Comparison of ENCODE assay signal across 28 mouse cellular contexts in the genomic region with DNA sequence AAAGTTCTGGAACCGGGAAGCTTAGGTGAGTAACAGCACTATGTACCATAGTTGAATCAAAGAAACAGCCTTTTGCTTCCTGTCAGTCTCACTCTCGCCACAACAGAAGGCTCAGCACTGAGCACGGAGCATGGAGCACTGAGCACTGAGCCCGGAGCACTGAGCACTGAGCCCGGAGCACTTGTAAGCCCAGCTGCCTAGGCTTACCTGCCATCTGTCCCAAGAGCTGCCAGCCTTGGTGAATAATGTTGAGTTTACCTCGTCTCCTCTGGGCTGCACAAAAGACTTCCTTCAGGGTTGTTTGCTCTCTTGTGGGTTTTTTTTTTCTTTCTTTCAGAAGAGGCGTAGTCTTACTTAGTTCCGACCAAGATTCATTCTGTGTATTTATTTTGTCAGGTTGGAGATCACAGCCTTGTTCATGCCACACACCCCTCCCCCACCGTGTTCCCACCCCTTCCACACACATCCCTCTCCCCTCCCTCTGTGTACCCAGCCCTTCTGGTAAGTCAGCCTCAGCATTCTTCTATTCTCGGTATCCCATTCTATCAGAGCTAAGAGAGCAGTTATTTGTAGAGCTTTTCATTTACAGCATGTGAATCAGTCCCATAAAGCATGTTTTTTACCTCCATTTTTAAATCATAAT. TPM values are rescaled to one million over a fixed set of nuclear protein-coding genes. Genes with fewer than 3 reads are reported as not detected.
"Had no signal": no experiment of that assay in that cellular context is flagged by ENCODE, and none has a peak within 500 bp of the region (broad histone marks: within the 10 kb centered on the region; RNA-seq: fewer than 3 reads in every experiment).

No protein-coding gene starts in this region.

- ATAC-seq: inflammation-experienced regulatory T-cells, adult 6 months; intestine, postnatal 0 days; midbrain, embryonic 13.5 days; midbrain, embryonic 16.5 days had no signal

- H3K4me3 ChIP-seq: layer of hippocampus, adult 2 months; liver, embryonic 13.5 days; lung, embryonic 15.5 days; megakaryocyte, embryonic 14.5 days; midbrain, embryonic 10.5 days; midbrain, embryonic 13.5 days; myocyte; neural tube, embryonic 13.5 days had no signal

- H3K4me1 ChIP-seq: liver, embryonic 13.5 days; lung, embryonic 15.5 days; megakaryocyte, embryonic 14.5 days; midbrain, embryonic 10.5 days; midbrain, embryonic 13.5 days; neural tube, embryonic 13.5 days had no signal

- H3K9me3 ChIP-seq: lung, embryonic 15.5 days; midbrain, embryonic 10.5 days; midbrain, embryonic 13.5 days; neural tube, embryonic 13.5 days had no signal

- DNase-seq: kidney, adult 2 months; kidney, postnatal 25 days; layer of hippocampus, adult 9-11 months; liver, embryonic 13.5 days; retina, postnatal 1 day; right cerebral cortex, postnatal 25 days; spleen, adult 18-20 months; thymus, adult 18-20 months; thymus, postnatal 36 days had no signal

- H3K27ac ChIP-seq: kidney, postnatal 0 days; layer of hippocampus, adult 2 months; liver, embryonic 13.5 days; lung, embryonic 15.5 days; midbrain, embryonic 10.5 days; midbrain, embryonic 13.5 days; neural tube, embryonic 13.5 days had no signal

- H3K4me2 ChIP-seq: liver, embryonic 13.5 days; lung, embryonic 15.5 days; midbrain, embryonic 13.5 days; neural tube, embryonic 13.5 days had no signal

- H3K27me3 ChIP-seq: liver, embryonic 13.5 days; lung, embryonic 15.5 days; megakaryocyte, embryonic 14.5 days; midbrain, embryonic 13.5 days; neural tube, embryonic 13.5 days had no signal

- H3K9ac ChIP-seq: liver, embryonic 13.5 days; lung, embryonic 15.5 days; midbrain, embryonic 13.5 days; neural tube, embryonic 13.5 days had no signal

- H3K36me3 ChIP-seq: liver, embryonic 13.5 days; lung, embryonic 15.5 days; midbrain, embryonic 10.5 days; midbrain, embryonic 13.5 days; neural tube, embryonic 13.5 days had no signal

RNA-seq across cellular contexts. Expression of a gene that starts 20.7 kb away (rescaled TPM):
- polyA plus RNA-seq: inflammation-experienced regulatory T-cells, adult 6 months; intestine, postnatal 0 days; kidney, adult 2 months; kidney, embryonic 14.5 days; large intestine, adult 2 months; limb, embryonic 11.5 days; limb, embryonic 14.5 days; liver, adult 2 months; liver, embryonic 13.5 days; liver, embryonic 16.5 days; lung, embryonic 15.5 days; midbrain, embryonic 10.5 days; midbrain, embryonic 13.5 days; midbrain, embryonic 16.5 days; myocyte; neural tube, embryonic 13.5 days; testis, adult 2 months; urinary bladder, adult 2 months had no signal

RNA-seq across cellular contexts. Expression of a gene that starts 54.9 kb away (rescaled TPM):
- polyA plus RNA-seq: inflammation-experienced regulatory T-cells, adult 6 months; intestine, postnatal 0 days; kidney, adult 2 months; kidney, embryonic 14.5 days; kidney, postnatal 0 days; large intestine, adult 2 months; limb, embryonic 11.5 days; limb, embryonic 14.5 days; liver, adult 2 months; liver, embryonic 13.5 days; liver, embryonic 16.5 days; lung, embryonic 15.5 days; midbrain, embryonic 10.5 days; midbrain, embryonic 13.5 days; midbrain, embryonic 16.5 days; myocyte; neural tube, embryonic 13.5 days; testis, adult 2 months; urinary bladder, adult 2 months had no signal
